Mouse (Mus musculus) myocyte (in vitro differentiated cells): Measurements from ENCODE around the gene Mtx3. TPM values are rescaled to one million over a fixed set of nuclear protein-coding genes. Genes with fewer than 3 reads are reported as not detected.

ENCODE experiments used
- H3K27me3 ChIP-seq: one replicate; pipeline ENCODE4 v1.6.1; 2011; ENCODE audit not compliant: control insufficient read depth, insufficient read depth, insufficient read length
- H3K36me3 ChIP-seq: one replicate; pipeline ENCODE4 v1.6.1; 2011; ENCODE audit not compliant: control insufficient read depth, insufficient read depth
- H3K4me2 ChIP-seq: one replicate; pipeline ENCODE4 v1.6.1; 2011; ENCODE audit warnings: low read depth, control low read depth
- H3K4me3 ChIP-seq: one replicate; pipeline ENCODE4 v1.5.1; 2011; ENCODE audit warnings: mild to moderate bottlenecking, control low read depth, moderate library complexity
- H3K79me2 ChIP-seq: one replicate; pipeline ENCODE4 v1.6.1; 2011; ENCODE audit not compliant: control insufficient read depth, insufficient read depth
- H3ac ChIP-seq: one replicate; pipeline ENCODE4 v1.6.1; 2011; ENCODE audit not compliant: control insufficient read depth, insufficient read length
- CEBPB ChIP-seq: IDR thresholded peaks from 2 replicates; pipeline ENCODE4 v1.6.1; 2011; ENCODE audit warnings: mild to moderate bottlenecking, moderate library complexity; ENCODE audit not compliant: poor library complexity, insufficient read depth, severe bottlenecking
- E2F4 ChIP-seq: IDR thresholded peaks from one replicate; pipeline ENCODE4 v1.6.1; 2011; ENCODE audit warnings: mild to moderate bottlenecking, control low read depth, moderate library complexity; ENCODE audit not compliant: insufficient read depth
- MAX ChIP-seq: IDR thresholded peaks from one replicate; pipeline ENCODE4 v1.6.1; 2011; ENCODE audit warnings: low read depth, mild to moderate bottlenecking, control low read depth
- MYOD1 ChIP-seq, 3 experiments: IDR thresholded peaks; one replicate each; pipeline ENCODE4 v1.6.1; 2011; ENCODE audit warnings: control low read depth in 2 of 3, low read depth in 2 of 3, mild to moderate bottlenecking in 2 of 3, moderate library complexity in 1 of 3; ENCODE audit not compliant: insufficient read length in 2 of 3, control insufficient read depth in 1 of 3
- MYOG ChIP-seq, 3 experiments: IDR thresholded peaks; one replicate each; pipeline ENCODE4 v1.6.1; 2011; ENCODE audit warnings: control low read depth in 2 of 3, low read depth in 2 of 3, mild to moderate bottlenecking in 2 of 3; ENCODE audit not compliant: insufficient read length in 2 of 3, control insufficient read depth in 1 of 3, insufficient read depth in 1 of 3
- POLR2A ChIP-seq: IDR thresholded peaks from one replicate; pipeline ENCODE4 v1.6.1; 2011; ENCODE audit warnings: low read depth, mild to moderate bottlenecking, control low read depth, moderate library complexity; ENCODE audit not compliant: insufficient read length
- POLR2AphosphoS2 ChIP-seq: IDR thresholded peaks from one replicate; pipeline ENCODE4 v1.6.1; 2011; ENCODE audit warnings: low read depth, control low read depth; ENCODE audit not compliant: insufficient read length
- REST ChIP-seq: IDR thresholded peaks from one replicate; pipeline ENCODE4 v1.6.1; 2011; ENCODE audit warnings: mild to moderate bottlenecking, control low read depth, moderate library complexity; ENCODE audit not compliant: insufficient read depth, insufficient read length
- SRF ChIP-seq: IDR thresholded peaks from one replicate; pipeline ENCODE4 v1.6.1; 2011; ENCODE audit warnings: low read depth; ENCODE audit not compliant: control insufficient read depth, insufficient read length
- TCF12 ChIP-seq: IDR thresholded peaks from one replicate; pipeline ENCODE4 v1.6.1; 2011; ENCODE audit warnings: mild to moderate bottlenecking, control low read depth; ENCODE audit not compliant: poor library complexity, insufficient read depth, severe bottlenecking
- TCF3 ChIP-seq: IDR thresholded peaks from one replicate; pipeline ENCODE4 v1.6.1; 2011; ENCODE audit warnings: low read depth, control low read depth; ENCODE audit not compliant: insufficient read length
- USF1 ChIP-seq: IDR thresholded peaks from one replicate; pipeline ENCODE4 v1.6.1; 2011; ENCODE audit warnings: low read depth, mild to moderate bottlenecking, control low read depth, moderate library complexity
- polyA plus RNA-seq: library from polyadenylated mRNA; unstranded; fragments of >200 nt; fragmentation: generic; extraction: Trizol; gene quantifications from one replicate; pipeline ENCODE4 v1.2.1, GENCODE M21; 2012; ENCODE audit warnings: missing spikeins

Gene Mtx3
- polyA plus RNA-seq, 1 experiment = 1.9 TPM

GRCm38 (mm10) chr13:92903291-92903690 lies 58.7 kb downstream of the Mtx3 start:
- Histone ChIP-seq H3K4me3 (no peak overlapping the region), H3K36me3 (no peaks in the 10 kb centered on the region), H3K4me2 (no peak overlapping the region), H3K27me3 (no peaks in the 10 kb centered on the region), H3K79me2 (no peaks in the 10 kb centered on the region), H3ac (no peak overlapping the region)
- TF ChIP-seq REST (no peak), TCF3 (no peak), POLR2A (no peak), MAX (no peak), SRF (no peak), MYOD1 (IDR thresholded peaks at IDR 0.05; ENCODE audit: control insufficient read depth in 1 of 3, insufficient read length in 2 of 3, low read depth in 2 of 3) (no peak), E2F4 (no peak), MYOG (IDR thresholded peaks at IDR 0.05; ENCODE audit: control insufficient read depth in 1 of 3, insufficient read depth in 1 of 3, insufficient read length in 2 of 3, low read depth in 2 of 3) (no peak), CEBPB (no peak), USF1 (no peak), TCF12 (no peak), POLR2AphosphoS2 (no peak)

GRCm38 (mm10) chr13:92905944-92906343 lies 61.4 kb downstream of the Mtx3 start:
- Histone ChIP-seq H3ac (no peak overlapping the region), H3K79me2 (no peaks in the 10 kb centered on the region), H3K4me2 (no peak overlapping the region), H3K4me3 (no peak overlapping the region), H3K36me3 (no peaks in the 10 kb centered on the region), H3K27me3 (no peaks in the 10 kb centered on the region)
- no peak for TF ChIP-seq REST
- TF ChIP-seq CEBPB = no peak
- TF ChIP-seq MYOD1 (IDR thresholded peaks at IDR 0.05; ENCODE audit: control insufficient read depth in 1 of 3, insufficient read length in 2 of 3, low read depth in 2 of 3) = no peak
- TF ChIP-seq TCF3 = no peak
- TF ChIP-seq POLR2A = no peak
- no peak for TF ChIP-seq TCF12
- no peak for TF ChIP-seq SRF
- no peak for TF ChIP-seq E2F4
- no peak for TF ChIP-seq POLR2AphosphoS2
- no peak for TF ChIP-seq USF1
- no peak for TF ChIP-seq MAX

- Histone ChIP-seq H3K4me2 (no peak overlapping the region), H3K79me2 (no peaks in the 10 kb centered on the region), H3K36me3 (no peaks in the 10 kb centered on the region), H3K4me3 (no peak overlapping the region), H3K27me3 (no peaks in the 10 kb centered on the region), H3ac (no peak overlapping the region)
- TF ChIP-seq POLR2AphosphoS2 (no peak), CEBPB (no peak), MYOG (IDR thresholded peaks at IDR 0.05; ENCODE audit: control insufficient read depth in 1 of 3, insufficient read depth in 1 of 3, insufficient read length in 2 of 3, low read depth in 2 of 3) (no peak), USF1 (no peak), MYOD1 (IDR thresholded peaks at IDR 0.05; ENCODE audit: control insufficient read depth in 1 of 3, insufficient read length in 2 of 3, low read depth in 2 of 3) (no peak), MAX (no peak), TCF12 (no peak), E2F4 (no peak), REST (no peak), SRF (no peak)
Observed at GRCm38 (mm10) chr13:92907366-92907765, 62.8 kb downstream of the Mtx3 start.

Other genes with a start within 250 kb of the Mtx3 start
- gene Serinc5, start 233.7 kb upstream of the Mtx3 start, polyA plus RNA-seq = 5.4 TPM
- not detected for gene Thbs4, start 49.9 kb upstream of the Mtx3 start, polyA plus RNA-seq